Mouse (Mus musculus) erythroblast, embryonic 14.5 days (primary cell): ENCODE data around the gene Zfp36.

ENCODE experiments used
- GATA1 ChIP-seq: IDR thresholded peaks from 2 replicates; pipeline ENCODE4 v1.6.1; 2012; ENCODE audit warnings: low read length, inconsistent platforms, mixed read lengths
- TAL1 ChIP-seq: IDR thresholded peaks from 3 replicates; pipeline ENCODE4 v1.6.1; 2012; ENCODE audit warnings: low read length, inconsistent platforms, mixed read lengths

GRCm38 (mm10) chr7:28377190-28378065, 2.6 kb downstream of the Zfp36 start:
- TF ChIP-seq GATA1 (no peak), TAL1 (no peak)
